7 mouse cellular contexts compared by ENCODE assay signal in genomic region chr4:132308437-132309139, GRCm38 (mm10). TPM values are rescaled to one million over a fixed set of nuclear protein-coding genes. Genes with fewer than 3 reads are reported as not detected.
A peak's percentile ranks its signal among the peaks of the same experiment; 100 is the strongest.
DNase-seq lines count a peak whose midpoint lies in the region; ATAC-seq lines count a peak whose summit lies in the region.

No protein-coding gene starts in this region.

- H3K27me3 ChIP-seq in intestine, embryonic 16.5 days (replicated peaks; ENCODE audit: control insufficient read depth, insufficient read depth, low read length), result no peaks in the 10 kb centered on the region
- H3K27me3 ChIP-seq in midbrain, embryonic 11.5 days (ENCODE audit: control insufficient read depth, insufficient read depth, low read length), result no peaks in the 10 kb centered on the region

- H3K4me1 ChIP-seq in intestine, embryonic 16.5 days (ENCODE audit: control insufficient read depth, insufficient read depth, low read length), result peaks cover 5% of the 10 kb centered on the region
- H3K4me1 ChIP-seq in midbrain, embryonic 11.5 days (ENCODE audit: control insufficient read depth, insufficient read depth, low read length), result peaks cover 9% of the 10 kb centered on the region

- WGBS in intestine, embryonic 16.5 days, result under 1% methylated on average over 41 of the region's 41 CpGs
- 2% methylated on average over 41 of the region's 41 CpGs for WGBS in midbrain, embryonic 11.5 days

- no peaks in the 10 kb centered on the region for H3K9me3 ChIP-seq in intestine, embryonic 16.5 days (ENCODE audit: control insufficient read depth, low read length)
- H3K9me3 ChIP-seq in midbrain, embryonic 11.5 days (ENCODE audit: control insufficient read depth, low read length), result no peaks in the 10 kb centered on the region

- H3K27ac ChIP-seq in intestine, embryonic 16.5 days (ENCODE audit: low read length), result peak overlapping the region; percentile 94
- H3K27ac ChIP-seq in midbrain, embryonic 11.5 days (ENCODE audit: low read depth, low read length), result peak overlapping the region; percentile 69

- peaks cover 18% of the 10 kb centered on the region; the same call in 1 of the 2 replicates for H3K36me3 ChIP-seq in intestine, embryonic 16.5 days (ENCODE audit: control insufficient read depth, insufficient read depth, low read length)
- peaks cover 9% of the 10 kb centered on the region for H3K36me3 ChIP-seq in midbrain, embryonic 11.5 days (ENCODE audit: control insufficient read depth, insufficient read depth, low read length)

- peak overlapping the region; percentile 78 for H3K4me3 ChIP-seq in intestine, embryonic 16.5 days (ENCODE audit: low read length)
- H3K4me3 ChIP-seq in midbrain, embryonic 11.5 days (ENCODE audit: low read depth, low read length), result peak overlapping the region; percentile 84

- H3K9ac ChIP-seq in intestine, embryonic 16.5 days (ENCODE audit: low read depth, low read length), result peak overlapping the region; percentile 85
- peak overlapping the region; percentile 96 for H3K9ac ChIP-seq in midbrain, embryonic 11.5 days (ENCODE audit: low read length)

- H3K4me2 ChIP-seq in intestine, embryonic 16.5 days (ENCODE audit: low read depth, low read length), result peak overlapping the region; percentile 88
- H3K4me2 ChIP-seq in midbrain, embryonic 11.5 days, result peak overlapping the region; percentile 96

- peak; percentile 93 for DNase-seq in adrenal gland, adult 2 months
- DNase-seq in embryo, embryonic 11.5 days (ENCODE audit: low read depth, low spot score), result peak; percentile 84
- DNase-seq in gastrocnemius, postnatal 36 days, result peak; percentile 85 to 87
- peak; percentile 91 for DNase-seq in left cerebral cortex, postnatal 36 days (ENCODE audit: low spot score in 2 of 2)
- peak; percentile 98 for DNase-seq in midbrain, embryonic 11.5 days (ENCODE audit: low spot score, missing footprints)
- peak; percentile 96 for DNase-seq in skeletal muscle tissue, adult 2 months (ENCODE audit: low read depth, low spot score)

- intact Hi-C loops in gastrocnemius, postnatal 36 days (cut with DNase I), result loop anchor here (1.0 to 5.0 kb wide), 2 partner anchors 34 to 38 kb away; no protein-coding TSS in a partner anchor
- intact Hi-C loops in left cerebral cortex, postnatal 36 days (cut with DNase I), result loop anchor here (10.0 kb wide), 1 partner anchor 206 kb away; the partner anchor contains the start of gene Sesn2

- peak; percentile 86 for ATAC-seq in intestine, embryonic 16.5 days
- peak; percentile 93 for ATAC-seq in midbrain, embryonic 11.5 days (ENCODE audit: low FRiP score)

RNA-seq across cellular contexts. Expression of gene Rab42, which starts 5.4 kb away (rescaled TPM):
- 1 to 10 TPM; 1.4 to 3.0 TPM for total RNA-seq in adrenal gland, adult 2 months (2021)
- polyA plus RNA-seq in adrenal gland, adult 2 months (2012; rRNA removed), result 3.2 and 3.3 TPM in 2 replicates
- not detected for total RNA-seq in gastrocnemius, postnatal 36 days (2021)
- 5.3 and 7.8 TPM in 2 replicates for polyA plus RNA-seq in intestine, embryonic 16.5 days (2015; fragmentation: Nextera tagmentation; extraction: Ambion mirVana)
- total RNA-seq in left cerebral cortex, postnatal 36 days (2021), result 1 to 10 TPM; 1.5 to 2.8 TPM
- 0.42 and 0.59 TPM in 2 replicates for polyA plus RNA-seq in midbrain, embryonic 11.5 days (2014; fragmentation: Nextera tagmentation; extraction: Ambion mirVana)

RNA-seq across cellular contexts. Expression of gene Trnau1ap, which starts 20.8 kb away (rescaled TPM):
- 10 to 100 TPM; 31.6 to 36.4 TPM for total RNA-seq in adrenal gland, adult 2 months (2021)
- 14.9 and 16.5 TPM in 2 replicates for polyA plus RNA-seq in adrenal gland, adult 2 months (2012; rRNA removed)
- 10 to 100 TPM in 1 of 2 experiments, 1 to 10 TPM in 1; 7.2 to 11.0 TPM for total RNA-seq in gastrocnemius, postnatal 36 days (2021)
- 79.6 and 81.1 TPM in 2 replicates for polyA plus RNA-seq in intestine, embryonic 16.5 days (2015; fragmentation: Nextera tagmentation; extraction: Ambion mirVana)
- total RNA-seq in left cerebral cortex, postnatal 36 days (2021), result 10 to 100 TPM; 21.5 to 24.8 TPM
- 78.0 and 83.3 TPM in 2 replicates for polyA plus RNA-seq in midbrain, embryonic 11.5 days (2014; fragmentation: Nextera tagmentation; extraction: Ambion mirVana)

RNA-seq across cellular contexts. Expression of gene Taf12, which starts 34.4 kb away (rescaled TPM):
- 10 to 100 TPM; 28.3 to 41.5 TPM for total RNA-seq in adrenal gland, adult 2 months (2021)
- 1.5 and 2.5 TPM in 2 replicates for polyA plus RNA-seq in adrenal gland, adult 2 months (2012; rRNA removed)
- 10 to 100 TPM; 32.5 to 33.4 TPM for total RNA-seq in gastrocnemius, postnatal 36 days (2021)
- polyA plus RNA-seq in intestine, embryonic 16.5 days (2015; fragmentation: Nextera tagmentation; extraction: Ambion mirVana), result 39.8 and 41.1 TPM in 2 replicates
- 10 to 100 TPM; 19.0 to 25.2 TPM for total RNA-seq in left cerebral cortex, postnatal 36 days (2021)
- polyA plus RNA-seq in midbrain, embryonic 11.5 days (2014; fragmentation: Nextera tagmentation; extraction: Ambion mirVana), result 67.2 and 70.5 TPM in 2 replicates

RNA-seq across cellular contexts. Expression of gene Rcc1, which starts 44.8 kb away (rescaled TPM):
- 10 to 100 TPM; 12.4 to 16.9 TPM for total RNA-seq in adrenal gland, adult 2 months (2021)
- polyA plus RNA-seq in adrenal gland, adult 2 months (2012; rRNA removed), result 4.3 TPM in 2 replicates
- 1 to 10 TPM; 6.0 to 6.3 TPM for total RNA-seq in gastrocnemius, postnatal 36 days (2021)
- polyA plus RNA-seq in intestine, embryonic 16.5 days (2015; fragmentation: Nextera tagmentation; extraction: Ambion mirVana), result 82.2 and 90.6 TPM in 2 replicates
- 10 to 100 TPM in 1 of 2 experiments, 1 to 10 TPM in 1; 9.7 to 12.3 TPM for total RNA-seq in left cerebral cortex, postnatal 36 days (2021)
- polyA plus RNA-seq in midbrain, embryonic 11.5 days (2014; fragmentation: Nextera tagmentation; extraction: Ambion mirVana), result 62.1 and 70.3 TPM in 2 replicates

RNA-seq across cellular contexts. Expression of gene Gmeb1, which starts 47.2 kb away (rescaled TPM):
- 10 to 100 TPM; 16.2 to 19.5 TPM for total RNA-seq in adrenal gland, adult 2 months (2021)
- 8.5 and 12.2 TPM in 2 replicates for polyA plus RNA-seq in adrenal gland, adult 2 months (2012; rRNA removed)
- 1 to 10 TPM; 6.9 to 8.6 TPM for total RNA-seq in gastrocnemius, postnatal 36 days (2021)
- 25.9 and 30.2 TPM in 2 replicates for polyA plus RNA-seq in intestine, embryonic 16.5 days (2015; fragmentation: Nextera tagmentation; extraction: Ambion mirVana)
- total RNA-seq in left cerebral cortex, postnatal 36 days (2021), result 10 to 100 TPM; 20.7 to 25.2 TPM
- 37.0 and 39.6 TPM in 2 replicates for polyA plus RNA-seq in midbrain, embryonic 11.5 days (2014; fragmentation: Nextera tagmentation; extraction: Ambion mirVana)

Comparison
In these comparisons a context has a peak if more than half of its experiments do, and no peak if none do; other contexts are left out.
1. Peak in every context shown above with its lines: DNase-seq, ATAC-seq, H3K4me3 ChIP-seq and H3K27ac ChIP-seq.